Mouse (Mus musculus): ENCODE results near the gene Mbd6. TPM values are rescaled to one million over a fixed set of nuclear protein-coding genes. Genes with fewer than 3 reads are reported as not detected.
A peak's percentile ranks its signal among the peaks of the same experiment; 100 is the strongest.

Mbd6 gene
- polyA plus RNA-seq, 1 experiment from 2014 or later, result 8.7 TPM

DNA sequence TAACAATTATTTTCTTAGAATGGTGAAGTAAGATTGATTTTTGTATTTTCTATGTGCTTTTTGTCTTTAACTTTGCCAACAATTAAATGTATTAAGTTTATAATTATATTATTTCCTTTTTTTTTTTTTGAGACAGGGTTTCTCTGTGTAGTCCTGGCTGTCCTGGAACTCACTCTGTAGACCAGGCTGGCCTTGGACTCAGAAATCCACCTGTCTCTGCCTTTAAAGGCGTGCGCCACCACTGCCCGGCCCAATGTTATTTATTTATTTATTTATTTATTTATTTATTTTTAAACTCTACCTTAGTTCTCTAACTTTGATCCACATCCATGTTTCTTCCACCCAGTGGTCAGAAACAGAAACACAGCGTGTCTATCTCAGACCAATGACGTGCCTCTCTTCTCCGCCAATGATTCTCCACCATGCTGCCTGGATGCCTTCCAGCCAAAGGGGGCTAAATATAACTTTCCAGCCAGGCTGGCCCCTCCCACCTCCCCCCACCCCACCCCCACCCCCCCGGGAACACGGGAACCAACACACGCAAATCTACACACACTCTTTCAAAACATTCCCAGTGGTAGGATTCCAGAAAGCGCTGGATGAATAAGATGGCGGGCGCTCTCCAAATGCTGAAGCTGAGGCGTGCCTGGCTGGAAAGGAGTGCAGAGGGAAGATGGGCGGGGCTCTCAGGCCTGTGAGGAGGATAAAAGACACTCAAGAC is 33.0 kb downstream of the Mbd6 start:
- no peak overlapping the region for H3K4me2 ChIP-seq (replicated peaks; ENCODE audit: low read depth)
- peak; percentile 73 for ATAC-seq
- TF ChIP-seq CTCF (IDR thresholded peaks at IDR 0.05; ENCODE audit: low read depth), result peak; percentile 24; the same call in 1 of the 2 replicates

DNA sequence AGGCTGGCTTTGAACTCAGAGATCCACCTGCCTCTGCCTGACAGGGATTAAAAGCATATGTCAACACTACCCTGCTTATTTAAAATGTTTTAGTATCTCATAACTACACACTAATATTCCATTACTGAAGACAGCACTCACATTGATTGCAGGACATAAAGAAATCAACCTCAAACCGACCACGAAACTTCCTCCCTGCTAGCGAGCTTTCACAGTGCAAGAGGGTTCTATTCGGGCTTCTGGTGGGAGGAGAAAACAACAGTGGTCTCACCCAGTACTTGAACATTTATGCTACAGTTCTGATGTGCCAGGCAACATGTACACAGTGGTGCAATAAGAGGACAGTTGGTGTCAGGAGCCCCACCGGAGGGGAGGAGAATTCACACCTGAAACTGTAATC is 38.0 kb downstream of the Mbd6 start:
- H3K36me3 ChIP-seq (ENCODE audit: control insufficient read depth, insufficient read depth), result no peaks in the 10 kb centered on the region
- H3K4me3 ChIP-seq (ENCODE audit: low read depth, low read length), result no peak overlapping the region
- H3K4me1 ChIP-seq (replicated peaks; ENCODE audit: control insufficient read depth, insufficient read depth, low read length), result no peaks in the 10 kb centered on the region
- no peaks in the 10 kb centered on the region for H3K9me3 ChIP-seq (ENCODE audit: control insufficient read depth)
- no peak overlapping the region for H3K9ac ChIP-seq (ENCODE audit: low read depth, low read length)
- H3K27ac ChIP-seq (ENCODE audit: low read depth, low read length), result no peak overlapping the region
- no peak overlapping the region for H3K4me2 ChIP-seq (replicated peaks; ENCODE audit: low read depth)
- no peaks in the 10 kb centered on the region for H3K27me3 ChIP-seq (replicated peaks; ENCODE audit: control insufficient read depth, insufficient read depth, low read length)
- no peak for ATAC-seq
- TF ChIP-seq CTCF (IDR thresholded peaks at IDR 0.05; ENCODE audit: low read depth), result no peak
- 79% methylated on average over 5 of the region's 5 CpGs for WGBS

More for the DNA sequence above, 33.0 kb downstream of the Mbd6 start:
- Histone ChIP-seq H3K27me3 (replicated peaks; ENCODE audit: control insufficient read depth, insufficient read depth, low read length) (no peaks in the 10 kb centered on the region), H3K27ac (ENCODE audit: low read depth, low read length) (no peak overlapping the region), H3K9me3 (ENCODE audit: control insufficient read depth) (no peaks in the 10 kb centered on the region), H3K4me1 (replicated peaks; ENCODE audit: control insufficient read depth, insufficient read depth, low read length) (no peaks in the 10 kb centered on the region), H3K36me3 (ENCODE audit: control insufficient read depth, insufficient read depth) (no peaks in the 10 kb centered on the region), H3K9ac (ENCODE audit: low read depth, low read length) (no peak overlapping the region), H3K4me3 (ENCODE audit: low read depth, low read length) (no peak overlapping the region)
- WGBS, result 20% methylated on average over 14 of the region's 14 CpGs

DNA sequence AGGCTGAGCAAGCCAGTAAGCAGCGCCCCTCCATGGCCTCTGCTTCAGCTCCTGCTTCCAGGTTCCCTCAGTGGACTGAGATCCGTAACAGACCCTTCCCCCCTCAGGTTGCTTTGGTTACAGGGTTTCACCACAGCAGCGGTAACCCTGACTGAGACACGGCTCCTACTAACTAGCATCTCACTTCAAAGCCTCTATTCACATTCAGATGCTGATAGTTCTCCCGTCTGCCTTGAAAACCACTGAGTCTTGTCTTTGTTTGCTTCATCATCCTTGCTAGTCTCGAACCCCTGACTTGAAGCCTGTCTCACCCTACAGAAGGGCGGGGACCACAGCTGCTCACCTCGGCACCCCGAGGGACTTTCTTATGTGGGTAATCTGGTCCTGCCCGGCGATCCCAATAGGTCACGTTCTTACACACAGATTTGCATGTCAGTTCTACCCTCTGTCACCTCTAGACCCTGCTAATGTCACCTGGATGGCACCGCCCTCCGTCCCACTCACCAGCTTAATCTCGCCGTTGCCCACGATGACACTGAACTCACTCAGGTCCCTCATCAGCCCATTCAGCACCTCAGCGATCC is 50.5 kb downstream of the Mbd6 start:
- no peak overlapping the region for H3K4me3 ChIP-seq (ENCODE audit: low read depth, low read length)
- H3K27ac ChIP-seq (ENCODE audit: low read depth, low read length), result no peak overlapping the region
- peaks cover 3% of the 10 kb centered on the region; the same call in 1 of the 2 replicates for H3K27me3 ChIP-seq (replicated peaks; ENCODE audit: control insufficient read depth, insufficient read depth, low read length)
- H3K9me3 ChIP-seq (ENCODE audit: control insufficient read depth), result no peaks in the 10 kb centered on the region
- 61% methylated on average over 18 of the region's 18 CpGs for WGBS
- no peak for TF ChIP-seq CTCF (IDR thresholded peaks at IDR 0.05; ENCODE audit: low read depth)
- no peak for ATAC-seq
- H3K4me2 ChIP-seq (replicated peaks; ENCODE audit: low read depth), result no peak overlapping the region
- H3K4me1 ChIP-seq (replicated peaks; ENCODE audit: control insufficient read depth, insufficient read depth, low read length), result no peaks in the 10 kb centered on the region
- H3K9ac ChIP-seq (ENCODE audit: low read depth, low read length), result no peak overlapping the region
- H3K36me3 ChIP-seq (ENCODE audit: control insufficient read depth, insufficient read depth), result no peaks in the 10 kb centered on the region

DNA sequence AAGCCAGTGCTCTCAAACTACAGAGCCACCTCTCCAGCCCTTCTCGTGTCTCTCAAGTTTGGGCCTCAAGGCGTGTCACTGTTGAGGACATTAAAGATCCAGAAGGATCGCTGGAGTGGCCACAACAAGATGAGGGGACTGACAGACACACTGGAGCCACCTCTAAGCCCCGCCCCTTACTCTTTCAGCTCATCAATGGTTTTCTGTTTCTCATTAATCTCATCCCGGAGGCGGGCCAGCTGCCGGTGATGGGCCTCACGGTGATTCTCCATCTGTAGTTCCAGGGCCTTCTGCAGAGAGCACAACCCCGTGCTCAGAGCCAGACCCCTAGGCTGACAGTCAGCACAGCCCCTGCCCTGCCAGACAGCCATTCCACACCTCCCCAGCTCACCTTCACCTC is 52.3 kb downstream of the Mbd6 start:
- Histone ChIP-seq H3K9ac (ENCODE audit: low read depth, low read length) (no peak overlapping the region), H3K36me3 (ENCODE audit: control insufficient read depth, insufficient read depth) (no peaks in the 10 kb centered on the region), H3K4me1 (replicated peaks; ENCODE audit: control insufficient read depth, insufficient read depth, low read length) (no peaks in the 10 kb centered on the region), H3K27me3 (replicated peaks; ENCODE audit: control insufficient read depth, insufficient read depth, low read length) (peaks cover 3% of the 10 kb centered on the region; the same call in 1 of the 2 replicates), H3K4me2 (replicated peaks; ENCODE audit: low read depth) (no peak overlapping the region), H3K27ac (ENCODE audit: low read depth, low read length) (no peak overlapping the region), H3K9me3 (ENCODE audit: control insufficient read depth) (no peaks in the 10 kb centered on the region), H3K4me3 (ENCODE audit: low read depth, low read length) (no peak overlapping the region)
- ATAC-seq, result no peak
- no peak for TF ChIP-seq CTCF (IDR thresholded peaks at IDR 0.05; ENCODE audit: low read depth)
- 30% methylated on average over 9 of the region's 9 CpGs for WGBS

DNA sequence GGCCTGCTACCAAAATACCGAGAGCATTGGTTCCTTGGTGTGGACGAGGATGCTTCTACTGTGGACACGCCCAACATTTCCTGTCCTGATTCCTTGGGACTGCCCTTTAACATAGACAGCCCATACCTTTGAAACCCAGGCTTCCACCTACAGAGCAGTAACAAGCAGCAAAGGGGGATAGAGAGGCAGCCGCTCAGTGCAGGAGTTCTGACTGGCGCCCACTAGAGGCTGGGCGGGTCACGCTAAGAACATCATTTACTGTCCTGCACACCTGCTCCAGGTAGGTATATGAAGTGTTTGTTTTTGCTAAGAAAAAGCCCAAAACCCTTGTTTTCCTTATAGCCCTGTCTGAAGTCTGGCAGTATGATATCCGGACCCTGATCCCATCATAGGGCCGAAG is 55.7 kb downstream of the Mbd6 start:
- Histone ChIP-seq H3K36me3 (ENCODE audit: control insufficient read depth, insufficient read depth) (no peaks in the 10 kb centered on the region), H3K4me2 (replicated peaks; ENCODE audit: low read depth) (0 out of 2 replicates have a peak overlapping the region, but pooled peaks have one; percentile 27), H3K27me3 (replicated peaks; ENCODE audit: control insufficient read depth, insufficient read depth, low read length) (no peaks in the 10 kb centered on the region; the same call in 1 of the 2 replicates), H3K9ac (ENCODE audit: low read depth, low read length) (no peak overlapping the region), H3K4me1 (replicated peaks; ENCODE audit: control insufficient read depth, insufficient read depth, low read length) (no peaks in the 10 kb centered on the region), H3K9me3 (ENCODE audit: control insufficient read depth) (no peaks in the 10 kb centered on the region), H3K27ac (ENCODE audit: low read depth, low read length) (no peak overlapping the region), H3K4me3 (ENCODE audit: low read depth, low read length) (no peak overlapping the region)
- WGBS, result 65% methylated on average over 9 of the region's 9 CpGs
- ATAC-seq, result 0 out of 2 replicates have a peak, but pooled peaks have one; percentile 26
- TF ChIP-seq CTCF (IDR thresholded peaks at IDR 0.05; ENCODE audit: low read depth), result peak; percentile 64

Other genes with a start within 250 kb of the Mbd6 start
- 19.8 and 22.1 TPM in 2 replicates for gene Mettl1, start 247.6 kb downstream of the Mbd6 start, polyA plus RNA-seq (2015; fragmentation: Nextera tagmentation; extraction: Ambion mirVana)
- 0.16 and 0.17 TPM in 2 replicates for gene Eef1akmt3, start 247.5 kb downstream of the Mbd6 start, polyA plus RNA-seq (2015; fragmentation: Nextera tagmentation; extraction: Ambion mirVana)
- not detected in 2 replicates for gene Cyp27b1, start 240.8 kb downstream of the Mbd6 start, polyA plus RNA-seq (2015; fragmentation: Nextera tagmentation; extraction: Ambion mirVana)
- gene March9, start 228.8 kb downstream of the Mbd6 start, polyA plus RNA-seq (2015; fragmentation: Nextera tagmentation; extraction: Ambion mirVana), result 0.91 and 1.1 TPM in 2 replicates
- gene Cdk4, start 225.5 kb downstream of the Mbd6 start, polyA plus RNA-seq (2015; fragmentation: Nextera tagmentation; extraction: Ambion mirVana), result 500 and 515 TPM in 2 replicates
- gene Tspan31, start 218.8 kb downstream of the Mbd6 start, polyA plus RNA-seq (2015; fragmentation: Nextera tagmentation; extraction: Ambion mirVana), result 264 and 300 TPM in 2 replicates
- gene Agap2, start 213.7 kb downstream of the Mbd6 start, polyA plus RNA-seq (2015; fragmentation: Nextera tagmentation; extraction: Ambion mirVana), result 0.07 and 0.20 TPM in 2 replicates
- 113 and 116 TPM in 2 replicates for gene Os9, start 167.9 kb downstream of the Mbd6 start, polyA plus RNA-seq (2015; fragmentation: Nextera tagmentation; extraction: Ambion mirVana)
- 29.4 and 34.1 TPM in 2 replicates for gene B4galnt1, start 123.8 kb downstream of the Mbd6 start, polyA plus RNA-seq (2015; fragmentation: Nextera tagmentation; extraction: Ambion mirVana)
- 0.52 and 0.65 TPM in 2 replicates for gene Slc26a10, start 108.4 kb downstream of the Mbd6 start, polyA plus RNA-seq (2015; fragmentation: Nextera tagmentation; extraction: Ambion mirVana)
- 14.4 and 15.1 TPM in 2 replicates for gene Arhgef25, start 98.9 kb downstream of the Mbd6 start, polyA plus RNA-seq (2015; fragmentation: Nextera tagmentation; extraction: Ambion mirVana)
- gene Dtx3, start 93.3 kb downstream of the Mbd6 start, polyA plus RNA-seq (2015; fragmentation: Nextera tagmentation; extraction: Ambion mirVana), result 22.2 and 24.6 TPM in 2 replicates
- 43.0 and 47.0 TPM in 2 replicates for gene Pip4k2c, start 77.4 kb downstream of the Mbd6 start, polyA plus RNA-seq (2015; fragmentation: Nextera tagmentation; extraction: Ambion mirVana)
- gene Kif5a, start 25.7 kb downstream of the Mbd6 start, polyA plus RNA-seq (2015; fragmentation: Nextera tagmentation; extraction: Ambion mirVana), result 2.7 and 3.7 TPM in 2 replicates
- 143 and 147 TPM in 2 replicates for gene Dctn2, start 22.6 kb downstream of the Mbd6 start, polyA plus RNA-seq (2015; fragmentation: Nextera tagmentation; extraction: Ambion mirVana)
- gene Mars, start 22.8 kb upstream of the Mbd6 start, polyA plus RNA-seq (2015; fragmentation: Nextera tagmentation; extraction: Ambion mirVana), result 47.2 and 50.7 TPM in 2 replicates
- 9.5 and 12.0 TPM in 2 replicates for gene Arhgap9, start 32.9 kb upstream of the Mbd6 start, polyA plus RNA-seq (2015; fragmentation: Nextera tagmentation; extraction: Ambion mirVana)
- 2.0 TPM in 2 replicates for gene Gli1, start 53.0 kb upstream of the Mbd6 start, polyA plus RNA-seq (2015; fragmentation: Nextera tagmentation; extraction: Ambion mirVana)
- gene Inhbe, start 65.4 kb upstream of the Mbd6 start, polyA plus RNA-seq (2015; fragmentation: Nextera tagmentation; extraction: Ambion mirVana), result 0.04 TPM in 1 of 2 replicates, not detected in the other
- gene Inhbc, start 81.4 kb upstream of the Mbd6 start, polyA plus RNA-seq (2015; fragmentation: Nextera tagmentation; extraction: Ambion mirVana), result not detected in 2 replicates
- 19.4 and 21.8 TPM in 2 replicates for gene R3hdm2, start 91.3 kb upstream of the Mbd6 start, polyA plus RNA-seq (2015; fragmentation: Nextera tagmentation; extraction: Ambion mirVana)
- gene Stac3, start 212.7 kb upstream of the Mbd6 start, polyA plus RNA-seq (2015; fragmentation: Nextera tagmentation; extraction: Ambion mirVana), result 0.17 TPM in 1 of 2 replicates, not detected in the other
- 19.9 and 21.9 TPM in 2 replicates for gene Ndufa4l2, start 225.9 kb upstream of the Mbd6 start, polyA plus RNA-seq (2015; fragmentation: Nextera tagmentation; extraction: Ambion mirVana)
- 26.2 and 26.7 TPM in 2 replicates for gene Shmt2, start 233.4 kb upstream of the Mbd6 start, polyA plus RNA-seq (2015; fragmentation: Nextera tagmentation; extraction: Ambion mirVana)
- gene Nxph4, start 245.5 kb upstream of the Mbd6 start, polyA plus RNA-seq (2015; fragmentation: Nextera tagmentation; extraction: Ambion mirVana), result 2.9 and 4.5 TPM in 2 replicates